In the genomic region with DNA sequence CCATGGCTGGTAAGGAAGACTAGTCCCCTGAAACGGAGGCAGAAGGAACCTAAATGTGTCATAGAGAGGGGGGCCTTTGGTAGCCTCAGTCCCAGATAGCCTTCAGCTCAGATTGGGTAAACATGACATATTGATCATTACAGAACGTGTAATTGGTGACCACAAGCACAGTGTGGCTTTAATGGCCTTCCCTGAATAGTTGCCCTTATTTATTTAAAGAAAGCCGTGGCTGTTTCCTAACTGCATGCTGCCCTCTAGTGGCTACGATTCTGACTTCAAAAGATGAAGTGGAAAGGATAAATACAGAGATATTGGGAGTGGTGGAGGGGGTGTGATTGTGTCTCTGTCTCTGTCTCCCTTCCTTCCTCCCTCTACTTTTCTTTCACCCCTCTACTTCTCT, we compare ENCODE assay signal across 8 mouse cellular contexts.
DNase-seq lines count a peak whose midpoint lies in the region; ATAC-seq lines count a peak whose summit lies in the region.

No protein-coding gene starts in this region.

- H3K36me3 ChIP-seq in hindbrain, embryonic 10.5 days = no peaks in the 10 kb centered on the region
- no peaks in the 10 kb centered on the region for H3K36me3 ChIP-seq in hindbrain, embryonic 13.5 days
- no peaks in the 10 kb centered on the region for H3K36me3 ChIP-seq in embryonic facial prominence, embryonic 10.5 days (replicated peaks)
- H3K36me3 ChIP-seq in hindbrain, embryonic 11.5 days (ENCODE audit: control insufficient read depth, insufficient read depth, low read length) = no peaks in the 10 kb centered on the region

- DNase-seq in hindbrain, embryonic 10.5 days (ENCODE audit: low spot score) = peak; percentile 60
- peak; percentile 85 for DNase-seq in adrenal gland, postnatal 14 days
- peak; percentile 59 for DNase-seq in embryonic facial prominence, embryonic 10.5 days (ENCODE audit: low spot score)
- peak; percentile 88 for DNase-seq in hindbrain, embryonic 11.5 days (ENCODE audit: low spot score)
- peak; percentile 68 for DNase-seq in layer of hippocampus, adult 9-11 months
- DNase-seq in lung, postnatal 25 days (ENCODE audit: low spot score) = peak; percentile 68
- peak; percentile 19 for DNase-seq in telencephalon, adult 2 months (ENCODE audit: low read depth, low spot score)

- H3K9me3 ChIP-seq in hindbrain, embryonic 10.5 days = no peaks in the 10 kb centered on the region
- H3K9me3 ChIP-seq in hindbrain, embryonic 13.5 days = no peaks in the 10 kb centered on the region
- no peaks in the 10 kb centered on the region for H3K9me3 ChIP-seq in embryonic facial prominence, embryonic 10.5 days
- no peaks in the 10 kb centered on the region for H3K9me3 ChIP-seq in hindbrain, embryonic 11.5 days (ENCODE audit: control insufficient read depth, low read length)

- H3K4me2 ChIP-seq in hindbrain, embryonic 13.5 days = no peak overlapping the region
- no peak overlapping the region for H3K4me2 ChIP-seq in hindbrain, embryonic 11.5 days (replicated peaks; ENCODE audit: low read depth, low read length)

- no peak overlapping the region for H3K9ac ChIP-seq in hindbrain, embryonic 13.5 days
- H3K9ac ChIP-seq in hindbrain, embryonic 11.5 days (ENCODE audit: low read depth, low read length) = no peak overlapping the region

- H3K27ac ChIP-seq in hindbrain, embryonic 10.5 days = no peak overlapping the region; the same call in 1 of the 2 replicates
- no peak overlapping the region for H3K27ac ChIP-seq in hindbrain, embryonic 13.5 days
- H3K27ac ChIP-seq in embryonic facial prominence, embryonic 10.5 days (replicated peaks) = no peak overlapping the region; the same call in 1 of the 2 replicates
- H3K27ac ChIP-seq in hindbrain, embryonic 11.5 days (ENCODE audit: low read depth, low read length) = no peak overlapping the region

- H3K4me1 ChIP-seq in hindbrain, embryonic 10.5 days (replicated peaks) = 0 out of 2 replicates have a peak, but pooled peaks cover 6% of the 10 kb centered on the region
- H3K4me1 ChIP-seq in hindbrain, embryonic 13.5 days (replicated peaks) = peaks cover 4% of the 10 kb centered on the region
- H3K4me1 ChIP-seq in embryonic facial prominence, embryonic 10.5 days = peaks cover 17% of the 10 kb centered on the region; the same call in 1 of the 2 replicates
- no peaks in the 10 kb centered on the region for H3K4me1 ChIP-seq in hindbrain, embryonic 11.5 days (replicated peaks; ENCODE audit: control insufficient read depth, insufficient read depth, low read length)

- peaks cover 5% of the 10 kb centered on the region for H3K27me3 ChIP-seq in hindbrain, embryonic 10.5 days (ENCODE audit: insufficient read depth, poor library complexity, severe bottlenecking)
- H3K27me3 ChIP-seq in hindbrain, embryonic 13.5 days = peaks cover 21% of the 10 kb centered on the region
- H3K27me3 ChIP-seq in embryonic facial prominence, embryonic 10.5 days (replicated peaks; ENCODE audit: low read depth, poor library complexity, severe bottlenecking) = 0 out of 2 replicates have a peak, but pooled peaks cover 8% of the 10 kb centered on the region
- H3K27me3 ChIP-seq in hindbrain, embryonic 11.5 days (ENCODE audit: control insufficient read depth, insufficient read depth, low read length) = no peaks in the 10 kb centered on the region

- H3K4me3 ChIP-seq in hindbrain, embryonic 10.5 days = no peak overlapping the region
- H3K4me3 ChIP-seq in hindbrain, embryonic 13.5 days = no peak overlapping the region
- no peak overlapping the region for H3K4me3 ChIP-seq in embryonic facial prominence, embryonic 10.5 days
- H3K4me3 ChIP-seq in hindbrain, embryonic 11.5 days (ENCODE audit: low read depth, low read length) = no peak overlapping the region

- WGBS in hindbrain, embryonic 10.5 days = 22% methylated on average over 4 of the region's 4 CpGs
- 14% methylated on average over 4 of the region's 4 CpGs for WGBS in hindbrain, embryonic 13.5 days
- WGBS in embryonic facial prominence, embryonic 10.5 days = 21% methylated on average over 4 of the region's 4 CpGs
- 18% methylated on average over 4 of the region's 4 CpGs for WGBS in hindbrain, embryonic 11.5 days

- ATAC-seq in hindbrain, embryonic 13.5 days (ENCODE audit: low FRiP score) = no peak
- no peak for ATAC-seq in hindbrain, embryonic 11.5 days (ENCODE audit: low FRiP score)

Comparison
In these comparisons a context has a peak if more than half of its experiments do, and no peak if none do; other contexts are left out.
1. DNase-seq: peak in every context shown above with its lines; median percentile 88 in hindbrain, embryonic 11.5 days; 85 in adrenal gland, postnatal 14 days; 68 in layer of hippocampus, adult 9-11 months; 68 in lung, postnatal 25 days; 60 in hindbrain, embryonic 10.5 days; 59 in embryonic facial prominence, embryonic 10.5 days; 19 in telencephalon, adult 2 months.